Mouse (Mus musculus) hindbrain, embryonic 11.5 days (tissue): Measurements from ENCODE around the gene Myl7. TPM values are rescaled to one million over a fixed set of nuclear protein-coding genes. Genes with fewer than 3 reads are reported as not detected.

Experiments
- ATAC-seq: fragments of 200-750 bp; cut with Nextera tagmentation; 2 replicates; pipeline ENCODE4 v1.8.0; 2017; ENCODE audit warnings: mild to moderate bottlenecking, moderate TSS enrichment, moderate library complexity; ENCODE audit not compliant: low FRiP score
- DNase-seq: peaks from one replicate; pipeline ENCODE4 v3.0.0-alpha.2; 2015; ENCODE audit warnings: low spot score
- H3K27ac ChIP-seq: fragments of 300-500 bp; sonication (generic); 2 replicates; pipeline ENCODE4 v1.5.1; 2014; ENCODE audit warnings: mild to moderate bottlenecking, low read depth, low read length
- H3K27me3 ChIP-seq: fragments of 300-500 bp; sonication (generic); 2 replicates; pipeline ENCODE4 v1.6.1; 2014; ENCODE audit warnings: mild to moderate bottlenecking, low read length, moderate library complexity, mixed read lengths; ENCODE audit not compliant: control insufficient read depth, insufficient read depth
- H3K36me3 ChIP-seq: fragments of 300-500 bp; sonication (generic); 2 replicates; pipeline ENCODE4 v1.6.1; 2014; ENCODE audit warnings: mild to moderate bottlenecking, low read length, moderate library complexity, mixed read lengths; ENCODE audit not compliant: control insufficient read depth, insufficient read depth
- H3K4me1 ChIP-seq: fragments of 300-500 bp; sonication (generic); replicated peaks from 2 replicates; pipeline ENCODE4 v1.6.1; 2014; ENCODE audit warnings: low read length, mixed read lengths; ENCODE audit not compliant: control insufficient read depth, insufficient read depth
- H3K4me2 ChIP-seq: fragments of 300-500 bp; sonication (generic); replicated peaks from 2 replicates; pipeline ENCODE4 v1.6.1; 2014; ENCODE audit warnings: mild to moderate bottlenecking, low read depth, low read length
- H3K4me3 ChIP-seq: fragments of 300-500 bp; sonication (generic); 2 replicates; pipeline ENCODE4 v1.5.1; 2014; ENCODE audit warnings: low read depth, low read length
- H3K9ac ChIP-seq: fragments of 300-500 bp; sonication (generic); 2 replicates; pipeline ENCODE4 v1.6.1; 2014; ENCODE audit warnings: low read depth, low read length
- H3K9me3 ChIP-seq: fragments of 300-500 bp; sonication (generic); 2 replicates; pipeline ENCODE4 v1.6.1; 2016; ENCODE audit warnings: low read length; ENCODE audit not compliant: control insufficient read depth
- WGBS: fragments of 180-500 bp; shearing (Covaris S2); extraction: QIAGEN DNeasy Blood & Tissue Kit; methylation state at CpG from one replicate; pipeline ENCODE4 v1.1.7; 2014; 5-methylcytosine and 5-hydroxymethylcytosine counted together
- polyA plus RNA-seq: library from polyadenylated mRNA; unstranded; fragments of >200 nt; fragmentation: Nextera tagmentation; extraction: Ambion mirVana; gene quantifications from 2 replicates; pipeline ENCODE4 v1.2.1, GENCODE M21; 2014

The Myl7 gene
- polyA plus RNA-seq, 1 experiment from 2014 or later, result 0.31 TPM

DNA sequence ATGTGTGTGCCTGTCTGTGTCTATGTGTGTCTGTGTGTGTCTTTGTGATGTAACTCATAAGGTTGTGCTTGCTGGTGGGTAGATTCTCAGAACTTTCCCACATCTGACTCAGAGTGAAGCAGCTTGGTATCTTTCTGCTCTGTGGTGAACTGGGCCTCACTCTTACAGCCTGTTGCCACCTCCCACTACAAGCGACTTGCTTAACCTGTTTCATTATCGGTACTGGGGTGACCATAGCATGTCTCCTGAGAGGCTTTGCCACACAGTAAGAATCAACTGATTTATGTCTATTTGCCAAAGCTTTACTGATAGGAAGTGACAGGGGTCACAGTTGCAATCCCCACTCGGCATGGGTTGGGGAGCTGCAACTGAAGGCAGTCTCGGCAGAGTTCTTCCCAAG lies 10.1 kb upstream of the Myl7 start:
- H3K27ac ChIP-seq, result no peak overlapping the region
- ATAC-seq, result no peak
- H3K9me3 ChIP-seq, result no peaks in the 10 kb centered on the region
- no peaks in the 10 kb centered on the region for H3K36me3 ChIP-seq
- no peak overlapping the region for H3K4me2 ChIP-seq
- no peaks in the 10 kb centered on the region for H3K4me1 ChIP-seq
- H3K9ac ChIP-seq, result no peak overlapping the region
- H3K27me3 ChIP-seq, result no peaks in the 10 kb centered on the region
- H3K4me3 ChIP-seq, result no peak overlapping the region
- DNase-seq, result no peak
- WGBS, result 89% methylated on average over 4 of the region's 4 CpGs

DNA sequence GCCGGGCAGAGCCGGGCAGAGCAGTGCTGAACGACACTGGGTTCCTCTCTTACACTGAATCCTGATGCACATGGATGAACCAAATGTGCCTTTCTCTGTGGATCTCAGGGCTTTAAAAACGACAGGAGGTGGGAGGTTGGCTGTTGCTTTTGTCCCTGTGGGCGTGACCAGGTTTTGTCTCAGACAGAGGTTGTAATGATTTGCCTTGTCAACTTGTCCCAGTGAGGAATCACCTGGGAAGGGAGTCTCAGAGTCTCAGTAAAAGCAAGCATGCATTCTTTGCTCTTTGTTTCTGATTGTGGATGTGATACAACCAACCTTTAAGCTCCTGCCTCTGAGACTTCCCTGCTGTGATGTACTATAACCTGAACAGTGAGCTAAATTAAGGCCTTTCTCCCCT lies 8.5 kb upstream of the Myl7 start:
- DNase-seq (no peak), ATAC-seq (no peak)
- no peaks in the 10 kb centered on the region for H3K9me3 ChIP-seq
- H3K9ac ChIP-seq, result no peak overlapping the region
- H3K27ac ChIP-seq, result no peak overlapping the region
- 48% methylated on average over 5 of the region's 5 CpGs for WGBS
- H3K27me3 ChIP-seq, result no peaks in the 10 kb centered on the region
- no peaks in the 10 kb centered on the region; the same call in 1 of the 2 replicates for H3K4me1 ChIP-seq
- no peak overlapping the region for H3K4me3 ChIP-seq
- no peak overlapping the region for H3K4me2 ChIP-seq
- no peaks in the 10 kb centered on the region for H3K36me3 ChIP-seq

DNA sequence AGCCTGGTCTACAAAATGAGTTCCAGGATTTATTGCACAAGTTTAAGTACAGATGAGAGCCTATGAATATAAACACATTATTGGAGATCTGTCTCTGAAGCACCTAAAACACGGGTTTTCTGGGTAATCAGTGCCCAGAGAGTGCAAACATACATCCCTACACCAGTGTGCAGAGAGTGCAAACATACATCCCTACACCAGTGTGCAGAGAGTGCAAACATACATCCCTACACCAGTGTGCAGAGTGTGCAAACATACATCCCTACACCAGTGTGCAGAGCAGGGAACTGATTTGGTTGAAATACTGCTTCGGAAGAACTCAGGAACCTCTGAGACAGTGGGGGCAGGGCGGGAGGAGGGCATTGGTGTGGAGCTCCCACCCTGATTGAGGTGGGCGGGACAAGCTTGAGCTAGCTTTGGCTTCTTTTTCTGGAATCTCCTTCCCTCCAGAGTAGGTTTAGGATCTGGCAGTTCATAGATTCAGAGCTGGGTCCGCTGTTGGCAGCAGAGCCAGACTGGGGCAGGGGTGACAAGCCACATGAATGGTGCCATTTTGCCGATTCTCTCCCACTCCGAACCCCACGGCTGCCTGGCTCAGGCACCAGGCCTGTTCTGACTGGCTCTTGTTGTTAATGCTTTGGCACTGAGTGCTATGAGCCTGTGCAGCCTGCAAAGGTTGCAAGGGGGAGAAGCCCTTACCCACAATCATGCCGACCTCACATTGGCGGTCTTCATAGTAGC lies 7.4 kb upstream of the Myl7 start:
- H3K4me2 ChIP-seq, result no peak overlapping the region
- no peak overlapping the region for H3K27ac ChIP-seq
- no peak for ATAC-seq
- H3K36me3 ChIP-seq, result no peaks in the 10 kb centered on the region
- DNase-seq, result no peak
- WGBS, result 88% methylated on average over 10 of the region's 10 CpGs
- peaks cover 5% of the 10 kb centered on the region; the same call in 1 of the 2 replicates for H3K4me1 ChIP-seq
- no peak overlapping the region for H3K9ac ChIP-seq
- no peaks in the 10 kb centered on the region for H3K9me3 ChIP-seq
- no peak overlapping the region for H3K4me3 ChIP-seq
- H3K27me3 ChIP-seq, result no peaks in the 10 kb centered on the region

DNA sequence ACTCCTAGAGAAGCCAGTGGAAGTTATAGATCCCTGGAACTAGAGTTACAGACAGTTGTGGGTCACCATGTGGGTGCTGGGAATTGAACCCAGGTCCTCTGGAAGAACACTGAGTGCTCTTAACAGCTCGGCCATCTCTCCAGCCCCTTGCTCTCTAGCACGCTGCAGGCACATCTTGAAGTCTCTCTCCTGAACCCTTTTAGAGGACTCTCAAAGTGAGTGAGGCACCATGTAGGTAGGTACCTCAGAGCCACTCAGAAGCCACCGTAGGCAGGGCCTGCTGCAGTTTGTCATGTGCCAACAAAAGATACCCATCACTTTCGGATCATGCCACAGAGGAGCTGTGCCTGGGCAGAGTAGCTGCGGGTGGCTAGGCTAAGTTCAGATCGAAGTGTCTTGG lies 6.3 kb upstream of the Myl7 start:
- Histone ChIP-seq H3K36me3 (no peaks in the 10 kb centered on the region), H3K4me2 (no peak overlapping the region), H3K27me3 (no peaks in the 10 kb centered on the region), H3K4me3 (no peak overlapping the region), H3K4me1 (peaks cover 5% of the 10 kb centered on the region; the same call in 1 of the 2 replicates), H3K9me3 (no peaks in the 10 kb centered on the region), H3K27ac (no peak overlapping the region), H3K9ac (no peak overlapping the region)
- 94% methylated on average over 6 of the region's 6 CpGs for WGBS
- ATAC-seq, result no peak
- no peak for DNase-seq

DNA sequence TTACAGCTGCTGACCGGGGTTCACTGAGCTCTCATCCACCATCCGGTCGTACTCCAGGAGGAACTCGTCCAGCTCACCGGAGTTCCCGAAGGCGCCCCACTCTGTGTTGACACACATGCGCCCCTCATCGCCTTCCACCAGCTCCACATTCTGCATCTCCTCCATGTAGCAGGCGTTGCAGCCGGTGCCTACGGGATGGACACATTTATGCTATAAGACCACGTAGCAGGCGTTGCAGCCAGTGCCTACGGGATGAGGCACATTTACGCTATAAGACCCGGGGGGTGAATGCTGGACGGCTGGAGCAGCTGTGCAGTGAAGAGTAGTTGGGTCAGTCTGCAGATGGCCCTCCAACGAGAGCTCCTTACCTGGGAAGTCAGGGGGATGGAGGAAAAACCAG lies 5.8 kb upstream of the Myl7 start:
- no peak for ATAC-seq
- H3K4me2 ChIP-seq, result no peak overlapping the region
- H3K36me3 ChIP-seq, result no peaks in the 10 kb centered on the region
- H3K4me1 ChIP-seq, result peaks cover 5% of the 10 kb centered on the region; the same call in 1 of the 2 replicates
- no peak overlapping the region for H3K4me3 ChIP-seq
- H3K9ac ChIP-seq, result no peak overlapping the region
- H3K9me3 ChIP-seq, result no peaks in the 10 kb centered on the region
- WGBS, result 92% methylated on average over 19 of the region's 19 CpGs
- H3K27me3 ChIP-seq, result no peaks in the 10 kb centered on the region
- no peak overlapping the region for H3K27ac ChIP-seq
- DNase-seq, result no peak

DNA sequence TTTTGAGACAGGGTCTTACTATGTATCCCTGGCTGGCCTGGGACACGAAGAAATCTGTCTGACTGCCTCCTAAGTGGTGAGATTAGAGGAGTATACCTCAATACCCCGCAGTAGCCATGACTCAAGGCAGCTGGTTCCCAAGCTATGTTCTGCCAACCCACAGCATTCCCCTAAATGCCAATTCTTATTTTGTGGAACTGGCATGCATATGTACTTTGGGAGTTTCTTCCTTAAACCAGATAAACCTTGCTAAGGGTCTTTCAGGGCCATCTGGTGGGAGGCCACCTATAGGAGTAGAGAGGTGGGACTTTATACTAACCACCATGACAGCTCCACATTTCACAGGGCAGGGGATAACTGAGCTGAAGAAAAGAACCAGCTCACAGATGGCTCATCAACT lies 5.3 kb upstream of the Myl7 start:
- Histone ChIP-seq H3K36me3 (no peaks in the 10 kb centered on the region), H3K4me1 (peaks cover 5% of the 10 kb centered on the region; the same call in 1 of the 2 replicates), H3K27me3 (no peaks in the 10 kb centered on the region), H3K4me2 (no peak overlapping the region), H3K9me3 (no peaks in the 10 kb centered on the region), H3K4me3 (no peak overlapping the region), H3K27ac (no peak overlapping the region), H3K9ac (no peak overlapping the region)
- 84% methylated on average over 2 of the region's 2 CpGs for WGBS
- ATAC-seq (no peak), DNase-seq (no peak)

DNA sequence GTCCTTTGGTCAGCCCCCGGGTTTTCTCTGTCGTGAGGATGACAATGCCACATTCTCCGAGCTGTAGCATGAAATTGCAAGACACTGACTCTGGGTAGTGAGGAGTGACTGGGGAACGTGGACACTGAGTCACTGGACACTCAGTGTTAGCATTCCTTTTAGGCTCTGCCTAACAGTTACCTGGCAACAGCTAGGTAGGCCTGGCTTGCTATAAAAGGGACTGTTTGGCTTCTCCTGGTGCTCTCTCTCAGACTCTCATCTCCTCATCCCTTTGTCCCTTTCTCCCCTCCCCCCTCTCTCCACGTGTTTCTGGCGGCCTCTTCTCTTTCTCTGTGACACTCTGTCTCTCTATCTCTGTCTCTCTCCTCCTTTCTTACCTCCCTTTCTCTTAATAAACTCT lies 3.8 kb upstream of the Myl7 start:
- peak overlapping the region; percentile 67 for H3K9ac ChIP-seq
- ATAC-seq, result peak; percentile 55
- peak overlapping the region; percentile 34 for H3K4me3 ChIP-seq
- no peaks in the 10 kb centered on the region for H3K9me3 ChIP-seq
- H3K27me3 ChIP-seq, result no peaks in the 10 kb centered on the region
- H3K4me2 ChIP-seq, result peak overlapping the region; percentile 61
- no peaks in the 10 kb centered on the region for H3K36me3 ChIP-seq
- peak; percentile 65 for DNase-seq
- H3K27ac ChIP-seq, result peak overlapping the region; percentile 74
- WGBS, result 4% methylated on average over 6 of the region's 6 CpGs
- peaks cover 8% of the 10 kb centered on the region for H3K4me1 ChIP-seq

DNA sequence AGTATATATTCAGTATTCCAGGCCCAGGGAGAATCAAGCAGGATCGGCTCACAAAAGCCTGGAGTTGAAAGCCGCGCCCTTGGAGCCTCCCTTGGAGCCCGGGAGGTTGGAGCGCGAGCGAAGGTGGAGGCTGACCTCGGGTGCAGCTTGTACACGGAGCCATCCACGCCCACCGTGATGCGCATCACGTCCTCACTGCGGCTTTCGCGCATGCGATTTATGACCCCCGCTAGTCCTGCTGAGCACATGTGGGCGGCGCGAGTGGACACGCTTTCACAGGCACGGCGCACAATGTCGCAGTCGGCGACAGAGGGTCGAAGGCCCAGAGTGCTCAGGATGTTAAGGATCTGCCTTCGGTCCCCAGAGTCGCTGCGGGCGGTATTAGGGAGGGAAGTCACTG lies 3.4 kb upstream of the Myl7 start:
- Histone ChIP-seq H3K27ac (peak overlapping the region; percentile 74), H3K4me3 (peak overlapping the region; percentile 34), H3K9ac (peak overlapping the region; percentile 67), H3K4me1 (peaks cover 11% of the 10 kb centered on the region), H3K36me3 (no peaks in the 10 kb centered on the region), H3K9me3 (no peaks in the 10 kb centered on the region), H3K27me3 (no peaks in the 10 kb centered on the region), H3K4me2 (peak overlapping the region; percentile 61)
- WGBS, result 2% methylated on average over 32 of the region's 32 CpGs
- peak; percentile 83 for DNase-seq
- peak; percentile 82 for ATAC-seq

DNA sequence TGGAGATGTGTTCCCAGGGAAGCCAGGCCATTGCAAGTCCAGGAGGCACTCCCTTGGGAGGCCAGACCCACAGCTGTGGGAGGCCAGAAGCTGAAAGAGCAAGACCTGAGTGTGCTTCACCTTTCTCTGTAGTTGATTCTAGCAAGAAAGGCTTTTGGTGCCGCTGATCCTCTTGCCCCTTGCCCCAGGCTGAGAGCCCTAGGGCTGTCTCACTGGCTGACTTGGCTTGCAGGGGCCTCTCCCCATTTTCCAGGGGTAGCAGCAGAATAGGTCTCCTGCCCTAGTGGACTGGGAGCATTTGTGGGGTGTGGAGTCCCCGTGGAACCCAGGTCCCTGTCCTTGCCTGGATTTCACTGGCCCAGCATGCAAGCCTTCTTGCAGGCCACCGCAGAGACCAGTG lies 2.7 kb upstream of the Myl7 start:
- Histone ChIP-seq H3K9ac (peak overlapping the region; percentile 67), H3K4me3 (peak overlapping the region; percentile 34), H3K4me2 (peak overlapping the region; percentile 61), H3K27me3 (no peaks in the 10 kb centered on the region), H3K27ac (0 out of 2 replicates have a peak overlapping the region, but pooled peaks have one; percentile 74), H3K36me3 (no peaks in the 10 kb centered on the region), H3K9me3 (no peaks in the 10 kb centered on the region), H3K4me1 (peaks cover 11% of the 10 kb centered on the region)
- peak; percentile 19 for DNase-seq
- WGBS, result 24% methylated on average over 3 of the region's 3 CpGs
- 0 out of 2 replicates have a peak, but pooled peaks have one; percentile 6 for ATAC-seq
